Mouse (Mus musculus): ENCODE measurements around the gene Nrde2.

DNA sequence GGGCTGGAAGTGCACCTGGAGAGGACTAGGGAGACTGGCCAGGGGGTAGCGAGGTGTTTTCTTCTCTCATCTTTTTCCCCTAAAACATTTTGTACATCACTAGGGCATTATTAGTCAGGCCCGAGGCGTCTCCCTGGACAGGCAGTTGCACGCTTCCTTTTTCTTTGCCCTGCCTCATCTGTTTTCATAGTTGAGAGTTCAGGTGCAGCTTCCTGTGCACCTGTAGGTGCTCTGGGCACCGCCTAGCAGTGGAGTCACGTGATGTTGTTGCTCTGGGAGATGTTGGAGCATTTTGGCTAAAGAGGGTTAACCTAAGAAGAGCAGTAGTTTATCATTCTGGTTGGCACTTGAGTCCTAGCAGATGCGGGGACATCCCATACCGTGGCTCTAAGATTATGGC lies 45.7 kb upstream of the Nrde2 start:
- no peak for TF ChIP-seq TAL1 (IDR thresholded peaks at IDR 0.05; ENCODE audit: low read length)
- no peak for TF ChIP-seq GATA1 (IDR thresholded peaks at IDR 0.05; ENCODE audit: low read length)

Data from erythroblast, embryonic 14.5 days (primary cell).